ENCODE assay signal across 24 mouse cellular contexts in the genomic region with DNA sequence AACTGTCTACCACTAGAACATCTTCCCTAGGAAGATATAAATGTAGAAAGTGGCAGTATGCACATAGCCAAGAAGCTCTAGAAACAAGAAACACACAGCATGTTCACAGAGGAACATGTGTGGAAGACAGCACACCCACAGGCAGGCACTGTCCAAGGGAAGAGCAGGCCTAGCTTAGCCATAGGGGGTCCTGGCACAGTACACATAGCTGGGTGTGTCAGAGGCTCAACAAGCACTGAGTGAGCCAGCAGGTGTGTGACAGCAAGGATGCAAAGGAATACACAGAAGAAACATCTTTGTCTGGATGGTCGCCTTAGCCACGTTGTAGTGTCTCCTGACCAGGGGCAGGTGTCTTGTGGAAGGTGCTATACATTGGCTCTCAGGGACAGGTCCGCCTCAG.
DNase-seq lines count a peak whose midpoint lies in the region; ATAC-seq lines count a peak whose summit lies in the region.
"Had no signal": no experiment of that assay in that cellular context is flagged by ENCODE, and none has a peak within 500 bp of the region (broad histone marks: within the 10 kb centered on the region; RNA-seq: fewer than 3 reads in every experiment).

No protein-coding gene starts in this region.

- 88% methylated on average over 3 of the region's 3 CpGs for WGBS in heart, embryonic 11.5 days (ENCODE audit: insufficient replicate concordance)
- 93% methylated on average over 3 of the region's 3 CpGs for WGBS in neural tube, embryonic 14.5 days
- 86% methylated on average over 3 of the region's 3 CpGs for WGBS in kidney, embryonic 15.5 days

- peak; percentile 68 for DNase-seq in heart, adult 11 months
- no peak for DNase-seq in neural tube, embryonic 10.5 days (ENCODE audit: extremely low spot score, low spot score)
- DNase-seq in cerebellum, postnatal 10 days = peak; percentile 45 to 59
- no peak for DNase-seq in spleen, postnatal 4 days (ENCODE audit: low spot score in 2 of 2)
- DNase-seq: adrenal gland, postnatal 36 days; gastrocnemius, postnatal 14 days; heart, adult 18-20 months; heart, postnatal 14 days; kidney, postnatal 4 days; lung, adult 18-20 months; lung, postnatal 10 days; thymus, adult 2 months; thymus, postnatal 4 days had no signal

- H3K27me3 ChIP-seq in heart, embryonic 11.5 days (ENCODE audit: control insufficient read depth, insufficient read depth, low read length) = no peaks in the 10 kb centered on the region
- H3K27me3 ChIP-seq in neural tube, embryonic 14.5 days (ENCODE audit: control insufficient read depth, insufficient read depth, low read length) = no peaks in the 10 kb centered on the region
- no peaks in the 10 kb centered on the region for H3K27me3 ChIP-seq in kidney, embryonic 15.5 days
- H3K27me3 ChIP-seq: forebrain, embryonic 15.5 days; heart, embryonic 13.5 days; limb, embryonic 12.5 days; midbrain, embryonic 13.5 days had no signal

- no peak for ATAC-seq in heart, embryonic 11.5 days (replicated peaks; ENCODE audit: insufficient number of reproducible peaks, low FRiP score, low TSS enrichment)
- no peak for ATAC-seq in neural tube, embryonic 14.5 days (ENCODE audit: low read depth)
- ATAC-seq in kidney, embryonic 15.5 days (replicated peaks; ENCODE audit: low FRiP score) = no peak
- ATAC-seq: forebrain, embryonic 15.5 days; hindbrain, postnatal 0 days; intestine, postnatal 0 days; midbrain, embryonic 13.5 days had no signal

- H3K4me3 ChIP-seq in heart, embryonic 11.5 days (ENCODE audit: low read depth, low read length) = no peak overlapping the region
- H3K4me3 ChIP-seq in neural tube, embryonic 14.5 days (ENCODE audit: low read depth, low read length) = no peak overlapping the region
- H3K4me3 ChIP-seq in kidney, embryonic 15.5 days (replicated peaks) = no peak overlapping the region
- H3K4me3 ChIP-seq: embryonic facial prominence, embryonic 10.5 days; forebrain, embryonic 15.5 days; heart, embryonic 13.5 days; limb, embryonic 12.5 days; midbrain, embryonic 13.5 days had no signal

- peaks cover 9% of the 10 kb centered on the region for H3K4me1 ChIP-seq in heart, embryonic 11.5 days (ENCODE audit: control insufficient read depth, insufficient read depth, low read length)
- H3K4me1 ChIP-seq in neural tube, embryonic 14.5 days (ENCODE audit: control insufficient read depth, insufficient read depth, low read length) = peaks cover 27% of the 10 kb centered on the region
- H3K4me1 ChIP-seq in kidney, embryonic 15.5 days = peaks cover 17% of the 10 kb centered on the region

- H3K9ac ChIP-seq in heart, embryonic 11.5 days (ENCODE audit: low read depth, low read length) = no peak overlapping the region
- H3K9ac ChIP-seq in neural tube, embryonic 14.5 days (replicated peaks; ENCODE audit: low read depth, low read length) = no peak overlapping the region
- H3K9ac ChIP-seq in kidney, embryonic 15.5 days = no peak overlapping the region
- H3K9ac ChIP-seq: forebrain, embryonic 15.5 days; heart, embryonic 13.5 days; limb, embryonic 12.5 days; midbrain, embryonic 13.5 days had no signal

- no peak overlapping the region for H3K4me2 ChIP-seq in heart, embryonic 11.5 days
- H3K4me2 ChIP-seq in neural tube, embryonic 14.5 days (ENCODE audit: low read depth, low read length) = no peak overlapping the region
- H3K4me2 ChIP-seq in kidney, embryonic 15.5 days = no peak overlapping the region
- H3K4me2 ChIP-seq: forebrain, embryonic 15.5 days; heart, embryonic 13.5 days; limb, embryonic 12.5 days; liver, embryonic 11.5 days; midbrain, embryonic 13.5 days had no signal

- no peaks in the 10 kb centered on the region for H3K9me3 ChIP-seq in heart, embryonic 11.5 days (replicated peaks; ENCODE audit: control insufficient read depth, low read length)
- no peaks in the 10 kb centered on the region for H3K9me3 ChIP-seq in neural tube, embryonic 14.5 days (ENCODE audit: control insufficient read depth, low read length)
- H3K9me3 ChIP-seq in kidney, embryonic 15.5 days (replicated peaks) = no peaks in the 10 kb centered on the region
- H3K9me3 ChIP-seq: embryonic facial prominence, embryonic 10.5 days; forebrain, embryonic 15.5 days; heart, embryonic 13.5 days; limb, embryonic 12.5 days; midbrain, embryonic 13.5 days had no signal

- no peak overlapping the region for H3K27ac ChIP-seq in heart, embryonic 11.5 days (ENCODE audit: low read depth, low read length)
- peak overlapping the region; percentile 69; the same call in 1 of the 2 replicates for H3K27ac ChIP-seq in neural tube, embryonic 14.5 days (ENCODE audit: low read depth, low read length)
- no peak overlapping the region for H3K27ac ChIP-seq in kidney, embryonic 15.5 days
- H3K27ac ChIP-seq: embryonic facial prominence, embryonic 10.5 days; forebrain, embryonic 15.5 days; heart, embryonic 13.5 days; hindbrain, postnatal 0 days; limb, embryonic 12.5 days; midbrain, embryonic 13.5 days had no signal

- H3K36me3 ChIP-seq in heart, embryonic 11.5 days (ENCODE audit: control insufficient read depth, insufficient read depth, low read length) = no peaks in the 10 kb centered on the region
- H3K36me3 ChIP-seq in neural tube, embryonic 14.5 days (ENCODE audit: control insufficient read depth, insufficient read depth, low read length) = no peaks in the 10 kb centered on the region
- H3K36me3 ChIP-seq in kidney, embryonic 15.5 days = no peaks in the 10 kb centered on the region
- H3K36me3 ChIP-seq: embryonic facial prominence, embryonic 10.5 days; forebrain, embryonic 15.5 days; heart, embryonic 13.5 days; limb, embryonic 12.5 days; midbrain, embryonic 13.5 days had no signal

Comparison
In these comparisons a context has a peak if more than half of its experiments do, and no peak if none do; other contexts are left out.
1. DNase-seq: peak in heart, adult 11 months (single experiment) and cerebellum, postnatal 10 days (2 of 2); none in neural tube, embryonic 10.5 days (single experiment) and spleen, postnatal 4 days (0 of 2).